Mouse (Mus musculus): ENCODE data around the gene A630001G21Rik. TPM values are rescaled to one million over a fixed set of nuclear protein-coding genes. Genes with fewer than 3 reads are reported as not detected.

Gene A630001G21Rik
- polyA plus RNA-seq, 1 experiment from 2014 or later = 1.8 TPM

DNA sequence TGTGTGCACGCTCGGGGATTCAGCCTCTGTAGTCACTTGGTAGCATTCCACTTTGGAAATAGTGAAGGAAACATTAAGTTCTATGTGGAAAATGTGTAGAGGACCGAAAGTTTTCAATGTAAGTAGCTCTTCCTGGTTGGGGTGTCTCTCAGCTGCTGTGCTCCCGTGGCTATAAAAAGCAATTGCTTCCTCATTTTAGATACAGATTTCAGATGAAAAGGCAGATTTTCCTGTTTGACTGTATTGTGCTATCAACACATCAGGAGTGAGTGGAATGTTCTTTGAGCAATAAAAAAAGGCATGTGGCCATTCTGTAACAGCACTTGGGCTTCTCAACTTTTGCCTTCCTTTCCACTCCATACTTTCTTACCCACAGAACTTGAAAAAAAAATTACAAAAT lies 30.8 kb upstream of the A630001G21Rik start:
- no peaks in the 10 kb centered on the region for H3K36me3 ChIP-seq (ENCODE audit: control insufficient read depth, insufficient read depth, low read length)
- ATAC-seq (ENCODE audit: low FRiP score, low TSS enrichment) = no peak
- H3K4me3 ChIP-seq (ENCODE audit: low read length) = no peak overlapping the region
- no peak overlapping the region for H3K27ac ChIP-seq (ENCODE audit: low read depth, low read length)
- H3K9me3 ChIP-seq (ENCODE audit: control insufficient read depth, low read length) = no peaks in the 10 kb centered on the region
- H3K4me1 ChIP-seq (ENCODE audit: control insufficient read depth, insufficient read depth, low read length) = peaks cover 6% of the 10 kb centered on the region; the same call in 1 of the 2 replicates
- no peak overlapping the region for H3K4me2 ChIP-seq (replicated peaks; ENCODE audit: low read depth, low read length)
- 76% methylated on average over 4 of the region's 4 CpGs for WGBS
- H3K9ac ChIP-seq (ENCODE audit: low read depth, low read length) = no peak overlapping the region
- H3K27me3 ChIP-seq (ENCODE audit: control insufficient read depth, insufficient read depth, low read length) = no peaks in the 10 kb centered on the region

DNA sequence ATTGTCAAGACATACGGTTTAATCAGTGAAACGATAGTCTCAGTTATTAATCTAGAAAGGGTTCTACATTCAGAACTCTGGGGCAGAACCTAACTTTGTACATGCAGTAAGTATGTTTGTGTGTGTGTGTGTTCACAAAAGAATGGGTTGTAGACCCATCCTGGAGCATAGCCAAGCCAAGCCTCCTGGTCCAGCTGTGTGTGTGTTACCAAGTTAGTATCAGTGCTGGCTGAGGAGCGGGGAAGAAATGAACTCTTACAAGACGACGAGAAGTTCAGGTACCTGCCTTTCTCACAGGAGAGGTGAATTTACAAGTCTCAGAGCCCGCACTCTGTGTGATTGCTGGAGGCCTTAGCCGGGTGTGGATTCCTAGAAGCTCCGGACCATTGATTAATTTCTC lies 26.1 kb upstream of the A630001G21Rik start:
- no peaks in the 10 kb centered on the region for H3K27me3 ChIP-seq (ENCODE audit: control insufficient read depth, insufficient read depth, low read length)
- H3K4me1 ChIP-seq (ENCODE audit: control insufficient read depth, insufficient read depth, low read length) = no peaks in the 10 kb centered on the region
- no peak for ATAC-seq (ENCODE audit: low FRiP score, low TSS enrichment)
- H3K9me3 ChIP-seq (ENCODE audit: control insufficient read depth, low read length) = no peaks in the 10 kb centered on the region
- no peak overlapping the region for H3K27ac ChIP-seq (ENCODE audit: low read depth, low read length)
- WGBS = 95% methylated on average over 8 of the region's 8 CpGs
- H3K4me2 ChIP-seq (replicated peaks; ENCODE audit: low read depth, low read length) = no peak overlapping the region
- no peak overlapping the region for H3K9ac ChIP-seq (ENCODE audit: low read depth, low read length)
- H3K36me3 ChIP-seq (ENCODE audit: control insufficient read depth, insufficient read depth, low read length) = no peaks in the 10 kb centered on the region
- no peak overlapping the region for H3K4me3 ChIP-seq (ENCODE audit: low read length)

DNA sequence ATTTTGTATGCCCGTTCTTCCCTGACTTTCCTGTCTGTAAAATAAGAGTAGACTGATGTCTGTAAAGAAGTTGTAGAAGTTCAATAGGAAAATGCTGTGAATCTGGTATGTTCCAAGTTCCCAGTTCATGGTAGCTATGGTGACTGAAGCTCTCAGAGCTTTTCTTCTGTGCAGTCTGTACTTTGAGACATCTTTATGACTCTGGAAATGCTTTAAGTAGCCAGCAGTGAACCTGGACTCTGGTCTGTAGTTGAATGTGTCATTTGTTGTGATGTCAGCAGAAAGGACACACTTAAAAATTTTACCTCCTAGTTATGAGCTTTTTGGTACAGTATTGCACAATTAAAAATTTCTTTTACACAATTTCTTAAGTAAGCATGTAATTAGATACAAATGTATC lies 24.1 kb upstream of the A630001G21Rik start:
- H3K9me3 ChIP-seq (ENCODE audit: control insufficient read depth, low read length) = no peaks in the 10 kb centered on the region
- H3K27me3 ChIP-seq (ENCODE audit: control insufficient read depth, insufficient read depth, low read length) = no peaks in the 10 kb centered on the region
- no peak overlapping the region for H3K4me3 ChIP-seq (ENCODE audit: low read length)
- H3K4me2 ChIP-seq (replicated peaks; ENCODE audit: low read depth, low read length) = no peak overlapping the region
- H3K27ac ChIP-seq (ENCODE audit: low read depth, low read length) = no peak overlapping the region
- 94% methylated on average over 1 of the region's 1 CpGs for WGBS
- H3K9ac ChIP-seq (ENCODE audit: low read depth, low read length) = no peak overlapping the region
- no peak for ATAC-seq (ENCODE audit: low FRiP score, low TSS enrichment)
- H3K36me3 ChIP-seq (ENCODE audit: control insufficient read depth, insufficient read depth, low read length) = no peaks in the 10 kb centered on the region
- H3K4me1 ChIP-seq (ENCODE audit: control insufficient read depth, insufficient read depth, low read length) = no peaks in the 10 kb centered on the region

DNA sequence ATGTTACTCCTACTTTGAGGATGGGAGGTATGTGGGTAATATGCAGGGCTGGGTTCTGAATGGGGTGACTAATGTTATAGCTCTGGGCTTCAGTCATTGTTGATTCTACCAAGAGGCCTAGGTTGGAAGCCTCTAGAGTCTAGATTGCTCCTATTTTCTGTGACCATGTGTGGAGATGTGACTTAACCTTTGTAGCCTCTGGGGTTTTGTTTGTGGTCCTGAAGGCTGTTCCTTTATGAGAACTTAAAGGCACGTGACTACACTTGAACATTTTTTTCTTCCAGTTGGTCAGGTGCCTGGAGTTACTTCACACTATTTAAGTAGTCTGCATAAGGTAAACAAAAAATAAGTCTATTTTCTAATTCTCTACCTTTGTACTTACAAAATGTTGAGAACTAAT lies 21.3 kb upstream of the A630001G21Rik start:
- Histone ChIP-seq H3K27ac (ENCODE audit: low read depth, low read length) (no peak overlapping the region), H3K4me1 (ENCODE audit: control insufficient read depth, insufficient read depth, low read length) (no peaks in the 10 kb centered on the region), H3K36me3 (ENCODE audit: control insufficient read depth, insufficient read depth, low read length) (no peaks in the 10 kb centered on the region; the same call in 1 of the 2 replicates), H3K9me3 (ENCODE audit: control insufficient read depth, low read length) (no peaks in the 10 kb centered on the region), H3K9ac (ENCODE audit: low read depth, low read length) (no peak overlapping the region), H3K27me3 (ENCODE audit: control insufficient read depth, insufficient read depth, low read length) (no peaks in the 10 kb centered on the region), H3K4me3 (ENCODE audit: low read length) (no peak overlapping the region), H3K4me2 (replicated peaks; ENCODE audit: low read depth, low read length) (no peak overlapping the region)
- WGBS = 73% methylated on average over 1 of the region's 1 CpGs
- ATAC-seq (ENCODE audit: low FRiP score, low TSS enrichment) = no peak

DNA sequence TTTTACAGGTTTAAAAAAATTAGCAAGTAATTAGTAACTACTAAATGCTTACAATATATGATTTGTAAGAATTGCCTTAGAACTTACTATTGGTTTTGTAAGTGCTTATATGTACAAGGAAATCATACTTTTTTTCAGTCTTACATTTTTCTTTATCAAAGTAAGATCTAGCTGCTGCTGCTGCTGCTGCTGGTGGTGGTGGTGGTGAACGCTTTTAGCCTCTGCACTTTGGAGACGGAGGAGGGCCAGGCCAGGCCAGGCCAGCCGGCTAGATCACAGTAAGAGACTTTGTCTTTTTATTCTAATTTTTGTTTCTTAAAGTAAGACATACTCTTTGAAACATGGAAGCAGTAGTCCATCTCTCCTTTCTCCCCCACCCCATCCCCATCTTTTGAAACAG lies 16.8 kb upstream of the A630001G21Rik start:
- no peak overlapping the region for H3K9ac ChIP-seq (ENCODE audit: low read depth, low read length)
- H3K4me1 ChIP-seq (ENCODE audit: control insufficient read depth, insufficient read depth, low read length) = no peaks in the 10 kb centered on the region
- no peak for ATAC-seq (ENCODE audit: low FRiP score, low TSS enrichment)
- H3K27me3 ChIP-seq (ENCODE audit: control insufficient read depth, insufficient read depth, low read length) = no peaks in the 10 kb centered on the region
- no peak overlapping the region for H3K4me2 ChIP-seq (replicated peaks; ENCODE audit: low read depth, low read length)
- H3K4me3 ChIP-seq (ENCODE audit: low read length) = no peak overlapping the region
- H3K27ac ChIP-seq (ENCODE audit: low read depth, low read length) = no peak overlapping the region
- H3K36me3 ChIP-seq (ENCODE audit: control insufficient read depth, insufficient read depth, low read length) = no peaks in the 10 kb centered on the region; the same call in 1 of the 2 replicates
- 52% methylated on average over 3 of the region's 3 CpGs for WGBS
- H3K9me3 ChIP-seq (ENCODE audit: control insufficient read depth, low read length) = no peaks in the 10 kb centered on the region

DNA sequence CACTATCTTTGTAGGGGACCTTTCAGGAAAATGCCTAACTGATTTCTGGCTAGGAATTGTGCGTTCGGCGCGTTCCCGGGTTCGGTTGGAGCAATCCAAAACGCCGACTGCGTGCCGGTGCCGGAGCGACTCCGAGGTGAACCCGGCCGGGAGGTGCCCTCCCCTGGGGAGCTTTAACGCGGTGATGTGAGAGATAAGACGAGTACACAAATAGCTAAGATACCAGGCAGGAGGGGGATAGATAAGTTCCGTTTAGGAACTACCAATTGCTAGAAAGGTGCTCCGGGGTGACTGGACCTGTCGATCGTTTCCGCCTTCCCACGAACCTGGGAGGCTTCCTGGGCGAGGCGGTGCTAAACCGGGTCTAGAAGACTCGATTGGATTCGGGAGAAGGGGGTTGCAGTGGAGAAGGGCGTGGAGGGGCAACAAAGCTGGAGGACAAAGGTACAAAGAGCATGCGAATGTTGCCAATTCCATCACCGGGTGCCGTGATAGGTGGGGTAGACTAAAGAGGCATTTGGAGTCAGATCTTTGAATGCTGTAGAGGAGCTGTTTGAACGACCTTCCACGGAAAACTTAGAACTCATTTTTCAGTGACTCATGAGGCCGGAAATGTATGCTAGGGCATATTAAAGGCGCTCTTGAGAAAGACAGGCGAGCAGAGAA lies 15.8 kb upstream of the A630001G21Rik start:
- WGBS = under 1% methylated on average over 38 of the region's 38 CpGs
- no peaks in the 10 kb centered on the region for H3K9me3 ChIP-seq (ENCODE audit: control insufficient read depth, low read length)
- peak overlapping the region; percentile 93 for H3K27ac ChIP-seq (ENCODE audit: low read depth, low read length)
- no peaks in the 10 kb centered on the region; the same call in 1 of the 2 replicates for H3K36me3 ChIP-seq (ENCODE audit: control insufficient read depth, insufficient read depth, low read length)
- H3K9ac ChIP-seq (ENCODE audit: low read depth, low read length) = peak overlapping the region; percentile 98
- H3K4me1 ChIP-seq (ENCODE audit: control insufficient read depth, insufficient read depth, low read length) = no peaks in the 10 kb centered on the region
- no peaks in the 10 kb centered on the region for H3K27me3 ChIP-seq (ENCODE audit: control insufficient read depth, insufficient read depth, low read length)
- 0 out of 2 replicates have a peak, but pooled peaks have one; percentile 7 for ATAC-seq (ENCODE audit: low FRiP score, low TSS enrichment)
- H3K4me2 ChIP-seq (replicated peaks; ENCODE audit: low read depth, low read length) = peak overlapping the region; percentile 69
- peak overlapping the region; percentile 98 for H3K4me3 ChIP-seq (ENCODE audit: low read length)

DNA sequence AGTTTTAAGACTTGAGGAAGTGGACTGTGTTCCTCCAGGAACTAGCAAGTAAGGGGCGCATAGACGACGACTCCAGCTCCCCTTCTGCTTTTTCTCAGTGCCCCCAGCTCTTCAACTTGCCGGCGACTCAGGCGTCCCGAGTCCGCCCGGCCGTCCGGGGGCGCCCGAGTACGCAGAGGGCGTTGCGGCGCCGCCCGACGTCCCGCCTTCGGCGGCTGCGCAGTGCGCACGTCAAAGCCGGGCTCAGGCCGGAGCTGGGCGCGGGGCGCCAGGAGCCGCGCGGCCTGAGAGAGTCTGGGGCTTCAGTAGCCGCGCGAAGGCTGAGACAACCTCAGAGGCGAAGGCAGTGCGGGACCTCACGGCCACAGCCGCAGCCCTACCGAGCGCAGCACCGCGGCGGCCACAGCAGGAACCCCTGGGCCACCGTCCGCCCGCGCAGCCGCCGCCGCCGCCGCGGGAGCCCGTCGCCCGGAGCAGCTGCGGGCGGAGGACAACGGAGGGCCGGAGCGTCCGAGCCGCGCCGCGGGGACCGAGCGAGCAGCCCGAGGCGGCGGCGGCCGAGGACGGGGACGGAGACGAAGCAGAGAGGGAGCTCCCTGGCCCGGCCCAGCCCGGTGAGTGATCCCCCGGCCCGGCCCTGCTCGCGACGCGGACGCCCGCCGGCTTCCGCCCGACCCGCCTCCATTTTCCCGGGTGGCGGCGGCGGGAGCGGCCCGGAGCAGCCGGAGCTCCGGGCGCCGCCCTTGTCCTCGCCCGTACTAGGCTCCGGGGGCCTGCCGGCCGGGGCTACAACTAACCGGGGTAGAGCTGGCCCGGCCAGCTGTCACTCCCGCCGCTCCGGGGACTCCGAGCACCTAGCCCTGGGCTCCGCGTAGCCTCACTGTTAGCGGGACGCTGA lies 15.0 kb upstream of the A630001G21Rik start, which contains the start of gene Cab39:
TSS of gene Cab39 (plus strand) at position 234 of the 898 bp plus-strand sequence.
- 1% methylated on average over 114 of the region's 118 CpGs for WGBS
- Histone ChIP-seq H3K36me3 (ENCODE audit: control insufficient read depth, insufficient read depth, low read length) (no peaks in the 10 kb centered on the region; the same call in 1 of the 2 replicates), H3K4me1 (ENCODE audit: control insufficient read depth, insufficient read depth, low read length) (no peaks in the 10 kb centered on the region), H3K9ac (ENCODE audit: low read depth, low read length) (peak within 1 kb of the TSS; percentile 98), H3K27ac (ENCODE audit: low read depth, low read length) (peak within 1 kb of the TSS; percentile 93), H3K9me3 (ENCODE audit: control insufficient read depth, low read length) (no peaks in the 10 kb centered on the region), H3K27me3 (ENCODE audit: control insufficient read depth, insufficient read depth, low read length) (no peaks in the 10 kb centered on the region), H3K4me3 (ENCODE audit: low read length) (peak within 1 kb of the TSS; percentile 98), H3K4me2 (replicated peaks; ENCODE audit: low read depth, low read length) (peak within 1 kb of the TSS; percentile 69)
- peak; percentile 93 for ATAC-seq (ENCODE audit: low FRiP score, low TSS enrichment)

DNA sequence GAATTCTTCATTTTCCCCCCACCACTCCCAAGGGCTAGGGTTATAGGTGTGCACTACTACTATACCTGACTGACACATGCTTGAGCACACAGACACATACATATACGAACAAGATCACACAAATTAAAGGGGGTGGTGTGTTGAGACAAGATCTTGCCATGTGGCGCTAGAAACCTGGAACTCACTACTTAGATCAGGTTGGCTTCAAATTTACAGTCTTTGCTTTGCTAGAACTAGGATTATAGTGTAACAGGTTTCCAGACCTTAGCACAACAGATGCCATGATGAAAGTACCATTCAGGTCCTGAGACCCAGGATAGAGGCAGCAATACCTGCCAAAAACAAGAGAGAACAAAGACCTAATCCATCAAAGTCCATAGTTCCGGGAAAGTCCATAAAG lies 13.0 kb upstream of the A630001G21Rik start:
- Histone ChIP-seq H3K9ac (ENCODE audit: low read depth, low read length) (no peak overlapping the region), H3K27me3 (ENCODE audit: control insufficient read depth, insufficient read depth, low read length) (no peaks in the 10 kb centered on the region), H3K4me1 (ENCODE audit: control insufficient read depth, insufficient read depth, low read length) (no peaks in the 10 kb centered on the region), H3K4me3 (ENCODE audit: low read length) (no peak overlapping the region), H3K9me3 (ENCODE audit: control insufficient read depth, low read length) (no peaks in the 10 kb centered on the region), H3K36me3 (ENCODE audit: control insufficient read depth, insufficient read depth, low read length) (no peaks in the 10 kb centered on the region; the same call in 1 of the 2 replicates), H3K4me2 (replicated peaks; ENCODE audit: low read depth, low read length) (no peak overlapping the region), H3K27ac (ENCODE audit: low read depth, low read length) (no peak overlapping the region)
- 92% methylated on average over 3 of the region's 3 CpGs for whole genome bisulfite sequencing
- no peak for ATAC-seq (ENCODE audit: low FRiP score, low TSS enrichment)

DNA sequence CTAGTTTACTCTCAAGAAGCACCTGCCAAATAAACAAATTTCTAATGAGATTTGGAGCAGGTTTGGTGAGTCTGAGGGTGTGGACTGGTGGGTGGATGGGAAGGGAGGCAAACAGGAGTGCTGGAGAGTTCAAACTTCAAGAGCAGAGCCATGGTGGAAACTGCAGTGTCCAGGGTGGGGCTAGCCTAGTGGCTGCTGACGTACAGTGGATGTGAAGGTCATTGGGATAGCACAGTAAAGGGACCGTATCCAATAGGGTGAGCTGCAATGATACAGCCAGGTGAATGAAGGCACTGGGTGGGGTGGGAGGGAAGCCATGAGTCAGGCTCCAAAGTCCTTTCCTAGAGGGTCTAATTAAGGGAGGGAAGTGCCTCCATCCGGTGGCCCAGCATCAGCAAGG lies 12.1 kb upstream of the A630001G21Rik start:
- ATAC-seq (ENCODE audit: low FRiP score, low TSS enrichment) = no peak
- Histone ChIP-seq H3K4me2 (replicated peaks; ENCODE audit: low read depth, low read length) (no peak overlapping the region), H3K36me3 (ENCODE audit: control insufficient read depth, insufficient read depth, low read length) (no peaks in the 10 kb centered on the region), H3K9ac (ENCODE audit: low read depth, low read length) (no peak overlapping the region), H3K27ac (ENCODE audit: low read depth, low read length) (no peak overlapping the region), H3K9me3 (ENCODE audit: control insufficient read depth, low read length) (no peaks in the 10 kb centered on the region), H3K27me3 (ENCODE audit: control insufficient read depth, insufficient read depth, low read length) (no peaks in the 10 kb centered on the region), H3K4me1 (ENCODE audit: control insufficient read depth, insufficient read depth, low read length) (no peaks in the 10 kb centered on the region), H3K4me3 (ENCODE audit: low read length) (no peak overlapping the region)
- WGBS = 80% methylated on average over 3 of the region's 3 CpGs
